Mouse (Mus musculus): ENCODE results near the gene Golm1. TPM values are rescaled to one million over a fixed set of nuclear protein-coding genes. Genes with fewer than 3 reads are reported as not detected.

Golm1 gene
- total and polyA plus RNA-seq, 2 experiments = 1.2 to 3.6 TPM

- no peak overlapping the region for H3K4me3 ChIP-seq (ENCODE audit: insufficient read depth, low read depth, low read length)
Observed at GRCm38 (mm10) chr13:59674215-59674614, 1.4 kb downstream of the Golm1 start.

GRCm38 (mm10) chr13:59673597-59673996, 2.0 kb downstream of the Golm1 start:
- no peak overlapping the region for H3K27ac ChIP-seq (replicated peaks; ENCODE audit: insufficient read depth, low read depth, low read length)
- no peaks in the 10 kb centered on the region for H3K36me3 ChIP-seq (ENCODE audit: control insufficient read depth, insufficient read depth, low read length)
- no peak for DNase-seq (ENCODE audit: extremely low read depth, low read depth, low spot score)
- 90% methylated on average over 7 of the region's 7 CpGs for WGBS
- no peaks in the 10 kb centered on the region for H3K79me2 ChIP-seq (ENCODE audit: control insufficient read depth, insufficient read depth, low read length)
- H3K9ac ChIP-seq (ENCODE audit: low read depth, low read length) = no peak overlapping the region
- no peak for TF ChIP-seq CTCF (IDR thresholded peaks at IDR 0.05; ENCODE audit: low read depth, low read length)
- no peak for TF ChIP-seq POLR2A (IDR thresholded peaks at IDR 0.05; ENCODE audit: extremely low read depth, insufficient read depth, low read length)
- H3K27me3 ChIP-seq (ENCODE audit: control insufficient read depth, insufficient read depth, low read length) = peaks cover 3% of the 10 kb centered on the region; the same call in 1 of the 2 replicates
- H3K4me3 ChIP-seq (ENCODE audit: insufficient read depth, low read depth, low read length) = no peak overlapping the region
- peaks cover 2% of the 10 kb centered on the region; the same call in 1 of the 2 replicates for H3K4me1 ChIP-seq (ENCODE audit: control insufficient read depth, insufficient read depth, low read length)

More at GRCm38 (mm10) chr13:59674215-59674614, 1.4 kb downstream of the Golm1 start:
- no peak for DNase-seq (ENCODE audit: extremely low read depth, low read depth, low spot score)
- WGBS = 16% methylated on average over 3 of the region's 3 CpGs
- Histone ChIP-seq H3K27me3 (ENCODE audit: control insufficient read depth, insufficient read depth, low read length) (peaks cover 3% of the 10 kb centered on the region; the same call in 1 of the 2 replicates), H3K27ac (replicated peaks; ENCODE audit: insufficient read depth, low read depth, low read length) (no peak overlapping the region), H3K4me1 (ENCODE audit: control insufficient read depth, insufficient read depth, low read length) (peaks cover 2% of the 10 kb centered on the region; the same call in 1 of the 2 replicates), H3K36me3 (ENCODE audit: control insufficient read depth, insufficient read depth, low read length) (no peaks in the 10 kb centered on the region), H3K79me2 (ENCODE audit: control insufficient read depth, insufficient read depth, low read length) (no peaks in the 10 kb centered on the region), H3K9ac (ENCODE audit: low read depth, low read length) (no peak overlapping the region)
- TF ChIP-seq CTCF (IDR thresholded peaks at IDR 0.05; ENCODE audit: low read depth, low read length) = no peak
- TF ChIP-seq POLR2A (IDR thresholded peaks at IDR 0.05; ENCODE audit: extremely low read depth, insufficient read depth, low read length) = no peak

GRCm38 (mm10) chr13:59672248-59672647, 3.4 kb downstream of the Golm1 start:
- Histone ChIP-seq H3K36me3 (ENCODE audit: control insufficient read depth, insufficient read depth, low read length) (no peaks in the 10 kb centered on the region), H3K27ac (replicated peaks; ENCODE audit: insufficient read depth, low read depth, low read length) (no peak overlapping the region), H3K4me3 (ENCODE audit: insufficient read depth, low read depth, low read length) (no peak overlapping the region), H3K27me3 (ENCODE audit: control insufficient read depth, insufficient read depth, low read length) (peaks cover 3% of the 10 kb centered on the region; the same call in 1 of the 2 replicates), H3K9ac (ENCODE audit: low read depth, low read length) (no peak overlapping the region), H3K4me1 (ENCODE audit: control insufficient read depth, insufficient read depth, low read length) (peaks cover 2% of the 10 kb centered on the region; the same call in 1 of the 2 replicates), H3K79me2 (ENCODE audit: control insufficient read depth, insufficient read depth, low read length) (no peaks in the 10 kb centered on the region)
- DNase-seq (ENCODE audit: extremely low read depth, low read depth, low spot score) = no peak
- WGBS = 82% methylated on average over 6 of the region's 6 CpGs
- no peak for TF ChIP-seq CTCF (IDR thresholded peaks at IDR 0.05; ENCODE audit: low read depth, low read length)
- TF ChIP-seq POLR2A (IDR thresholded peaks at IDR 0.05; ENCODE audit: extremely low read depth, insufficient read depth, low read length) = no peak

- H3K4me1 ChIP-seq (ENCODE audit: control insufficient read depth, insufficient read depth, low read length) = peaks cover 2% of the 10 kb centered on the region; the same call in 1 of the 2 replicates
- no peak for TF ChIP-seq POLR2A (IDR thresholded peaks at IDR 0.05; ENCODE audit: extremely low read depth, insufficient read depth, low read length)
- no peak for TF ChIP-seq CTCF (IDR thresholded peaks at IDR 0.05; ENCODE audit: low read depth, low read length)
Observed at GRCm38 (mm10) chr13:59671521-59671920, 4.1 kb downstream of the Golm1 start.

GRCm38 (mm10) chr13:59669946-59670345, 5.7 kb downstream of the Golm1 start:
- Histone ChIP-seq H3K9ac (ENCODE audit: low read depth, low read length) (no peak overlapping the region), H3K27me3 (ENCODE audit: control insufficient read depth, insufficient read depth, low read length) (no peaks in the 10 kb centered on the region), H3K4me3 (ENCODE audit: insufficient read depth, low read depth, low read length) (no peak overlapping the region), H3K27ac (replicated peaks; ENCODE audit: insufficient read depth, low read depth, low read length) (no peak overlapping the region), H3K79me2 (ENCODE audit: control insufficient read depth, insufficient read depth, low read length) (no peaks in the 10 kb centered on the region), H3K36me3 (ENCODE audit: control insufficient read depth, insufficient read depth, low read length) (no peaks in the 10 kb centered on the region), H3K4me1 (ENCODE audit: control insufficient read depth, insufficient read depth, low read length) (no peaks in the 10 kb centered on the region; the same call in 1 of the 2 replicates)
- no peak for DNase-seq (ENCODE audit: extremely low read depth, low read depth, low spot score)
- 91% methylated on average over 10 of the region's 10 CpGs for WGBS
- TF ChIP-seq POLR2A (IDR thresholded peaks at IDR 0.05; ENCODE audit: extremely low read depth, insufficient read depth, low read length) (no peak), CTCF (IDR thresholded peaks at IDR 0.05; ENCODE audit: low read depth, low read length) (no peak)

More at GRCm38 (mm10) chr13:59671521-59671920, 4.1 kb downstream of the Golm1 start:
- H3K79me2 ChIP-seq (ENCODE audit: control insufficient read depth, insufficient read depth, low read length) = no peaks in the 10 kb centered on the region
- 84% methylated on average over 2 of the region's 2 CpGs for WGBS
- H3K27ac ChIP-seq (replicated peaks; ENCODE audit: insufficient read depth, low read depth, low read length) = no peak overlapping the region
- H3K27me3 ChIP-seq (ENCODE audit: control insufficient read depth, insufficient read depth, low read length) = peaks cover 3% of the 10 kb centered on the region; the same call in 1 of the 2 replicates
- no peak for DNase-seq (ENCODE audit: extremely low read depth, low read depth, low spot score)
- no peak overlapping the region for H3K4me3 ChIP-seq (ENCODE audit: insufficient read depth, low read depth, low read length)
- H3K9ac ChIP-seq (ENCODE audit: low read depth, low read length) = no peak overlapping the region
- no peaks in the 10 kb centered on the region for H3K36me3 ChIP-seq (ENCODE audit: control insufficient read depth, insufficient read depth, low read length)

- Histone ChIP-seq H3K4me3 (ENCODE audit: insufficient read depth, low read depth, low read length) (no peak overlapping the region), H3K27ac (replicated peaks; ENCODE audit: insufficient read depth, low read depth, low read length) (peak overlapping the region; percentile 71), H3K27me3 (ENCODE audit: control insufficient read depth, insufficient read depth, low read length) (no peaks in the 10 kb centered on the region), H3K79me2 (ENCODE audit: control insufficient read depth, insufficient read depth, low read length) (no peaks in the 10 kb centered on the region), H3K4me1 (ENCODE audit: control insufficient read depth, insufficient read depth, low read length) (no peaks in the 10 kb centered on the region; the same call in 1 of the 2 replicates), H3K9ac (ENCODE audit: low read depth, low read length) (no peak overlapping the region; the same call in 1 of the 2 replicates), H3K36me3 (ENCODE audit: control insufficient read depth, insufficient read depth, low read length) (no peaks in the 10 kb centered on the region)
- DNase-seq (ENCODE audit: extremely low read depth, low read depth, low spot score) = peak; percentile 94
- TF ChIP-seq CTCF (IDR thresholded peaks at IDR 0.05; ENCODE audit: low read depth, low read length) (no peak), POLR2A (IDR thresholded peaks at IDR 0.05; ENCODE audit: extremely low read depth, insufficient read depth, low read length) (no peak)
- WGBS = 6% methylated on average over 11 of the region's 11 CpGs
Observed at GRCm38 (mm10) chr13:59668501-59669093, 7.0 kb downstream of the Golm1 start.
